Mouse (Mus musculus) erythroid progenitor cell, adult 5-6 weeks (primary cell): ENCODE measurements around the gene Olfr1424. TPM values are rescaled to one million over a fixed set of nuclear protein-coding genes. Genes with fewer than 3 reads are reported as not detected.
A peak's percentile ranks its signal among the peaks of the same experiment; 100 is the strongest.
"Not testable (repeated sequence)": the region's sequence is repeated elsewhere in the genome, so short reads cannot be mapped to it uniquely, and the experiment has no call there.

ENCODE experiments used
- ATAC-seq: replicated peaks from 2 replicates; pipeline ENCODE4 v1.8.0; 2016; ENCODE audit warnings: moderate number of reproducible peaks, mild to moderate bottlenecking, moderate TSS enrichment, inconsistent platforms; ENCODE audit not compliant: poor library complexity, low FRiP score, severe bottlenecking
- total RNA-seq, 2 experiments: library from RNA; stranded (forward) in 1 of 2; stranded (reverse) in 1 of 2; fragments of 150-400 nt in 1 of 2; fragments of 186-747, 209-891 nt in 1 of 2; gene quantifications; 2 replicates each; pipeline versions ENCODE4 v1.2.3 to v1.2.4; 2015 to 2017; ENCODE audit warnings: low replicate concordance in 2 of 2

Olfr1424 gene
- not detected in 2 replicates for total RNA-seq (2015; ENCODE audit: low replicate concordance)
- total RNA-seq (2017; ENCODE audit: low replicate concordance): not detected in 2 replicates

GRCm38 (mm10) chr19:12062582-12062981 is at the start of gene Olfr1424:
Gene Olfr1424, minus strand, starts transcription at chr19:12062682.
- ATAC-seq: not testable (repeated sequence)

- ATAC-seq: no peak
Measured at GRCm38 (mm10) chr19:12104541-12104940, 42.1 kb upstream of the Olfr1424 start.

GRCm38 (mm10) chr19:12103234-12103633 is 40.8 kb upstream of the Olfr1424 start, which contains the start of gene Olfr1427:
Gene Olfr1427, minus strand, starts transcription at chr19:12103334.
- ATAC-seq: no peak

GRCm38 (mm10) chr19:12091913-12092312 is 29.4 kb upstream of the Olfr1424 start, which contains the start of gene Olfr1426:
Gene Olfr1426, minus strand, starts transcription at chr19:12092013.
- ATAC-seq: no peak

- not testable (repeated sequence) for ATAC-seq
Measured at GRCm38 (mm10) chr19:12077631-12078030, 15.1 kb upstream of the Olfr1424 start, which contains the start of gene Olfr1425. Gene Olfr1425, minus strand, starts transcription at chr19:12077731.

GRCm38 (mm10) chr19:12069546-12069945 is 7.1 kb upstream of the Olfr1424 start:
- ATAC-seq: not testable (repeated sequence)

- ATAC-seq: not testable (repeated sequence)
Measured at GRCm38 (mm10) chr19:12067806-12068205, 5.3 kb upstream of the Olfr1424 start.

GRCm38 (mm10) chr19:12043163-12043562 is 19.3 kb downstream of the Olfr1424 start:
- no peak for ATAC-seq

- ATAC-seq: no peak
Measured at GRCm38 (mm10) chr19:12041217-12041616, 21.3 kb downstream of the Olfr1424 start, which contains the start of gene Olfr1423. Gene Olfr1423, minus strand, starts transcription at chr19:12041317.

- ATAC-seq: no peak
Measured at GRCm38 (mm10) chr19:12037727-12038126, 24.8 kb downstream of the Olfr1424 start.

GRCm38 (mm10) chr19:12026606-12027005 is 35.9 kb downstream of the Olfr1424 start:
- ATAC-seq: no peak

GRCm38 (mm10) chr19:12025333-12025732 is 37.1 kb downstream of the Olfr1424 start:
- no peak for ATAC-seq

GRCm38 (mm10) chr19:12024149-12024548 is 38.3 kb downstream of the Olfr1424 start:
- ATAC-seq: no peak

GRCm38 (mm10) chr19:12016192-12016591 is 46.3 kb downstream of the Olfr1424 start:
- ATAC-seq: no peak

- ATAC-seq: no peak
Measured at GRCm38 (mm10) chr19:12015708-12016107, 46.8 kb downstream of the Olfr1424 start.

GRCm38 (mm10) chr19:12013228-12013627 is 49.3 kb downstream of the Olfr1424 start:
- ATAC-seq: no peak

GRCm38 (mm10) chr19:12012615-12013014 is 49.9 kb downstream of the Olfr1424 start:
- no peak for ATAC-seq

- peak; percentile 73 for ATAC-seq
Measured at GRCm38 (mm10) chr19:12011560-12012556, 50.6 kb downstream of the Olfr1424 start.

- 0 out of 2 replicates have a peak, but pooled peaks have one; percentile 22 for ATAC-seq
Measured at GRCm38 (mm10) chr19:12010916-12011559, 51.4 kb downstream of the Olfr1424 start.

GRCm38 (mm10) chr19:12010281-12010771 is 52.2 kb downstream of the Olfr1424 start:
- ATAC-seq: peak; percentile 39
